23 mouse cellular contexts compared by ENCODE assay signal in the genomic region with DNA sequence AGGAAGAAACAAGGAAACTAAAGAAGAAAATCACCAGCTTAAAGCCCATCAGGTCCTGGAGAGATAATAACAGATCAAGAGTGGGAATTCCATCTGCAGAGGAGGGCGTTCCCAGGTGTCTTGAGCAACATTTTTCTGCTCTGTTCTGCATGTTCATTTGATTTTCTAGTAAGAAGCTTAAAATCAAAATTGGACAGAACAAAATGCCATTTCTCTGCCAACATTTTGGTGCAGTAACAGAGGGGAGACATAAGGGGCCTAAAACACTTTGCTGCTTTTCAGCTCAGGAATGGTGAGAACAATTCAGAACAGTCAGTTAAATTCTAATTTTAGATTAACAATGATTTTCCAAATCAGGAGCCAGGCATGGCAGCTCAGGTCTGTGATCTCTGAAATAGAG.
DNase-seq lines count a peak whose midpoint lies in the region; ATAC-seq and TF ChIP-seq lines count a peak whose summit lies in the region.
"Had no signal": no experiment of that assay in that cellular context is flagged by ENCODE, and none has a peak within 500 bp of the region (broad histone marks: within the 10 kb centered on the region; RNA-seq: fewer than 3 reads in every experiment).

No protein-coding gene starts in this region.

- H3K27ac ChIP-seq in forebrain, postnatal 0 days (ENCODE audit: low read depth, low read length): no peak overlapping the region
- no peak overlapping the region for H3K27ac ChIP-seq in forebrain, embryonic 14.5 days (ENCODE audit: low read depth, low read length)
- H3K27ac ChIP-seq: embryonic facial prominence, embryonic 15.5 days; forebrain, embryonic 10.5 days; forebrain, embryonic 15.5 days had no signal

- H3K4me3 ChIP-seq in forebrain, postnatal 0 days (ENCODE audit: low read depth, low read length): no peak overlapping the region
- no peak overlapping the region for H3K4me3 ChIP-seq in forebrain, embryonic 14.5 days (ENCODE audit: low read depth, low read length)
- H3K4me3 ChIP-seq: embryonic facial prominence, embryonic 15.5 days; erythroblast, embryonic 14.5 days; forebrain, embryonic 10.5 days; forebrain, embryonic 15.5 days; heart, embryonic 12.5 days had no signal

- H3K36me3 ChIP-seq in forebrain, postnatal 0 days (ENCODE audit: insufficient read depth): no peaks in the 10 kb centered on the region
- H3K36me3 ChIP-seq in forebrain, embryonic 14.5 days (ENCODE audit: control insufficient read depth, insufficient read depth, low read length): no peaks in the 10 kb centered on the region
- H3K36me3 ChIP-seq: embryonic facial prominence, embryonic 15.5 days; forebrain, embryonic 10.5 days; forebrain, embryonic 15.5 days; G1E; heart, embryonic 12.5 days had no signal

- no peak overlapping the region for H3K4me2 ChIP-seq in forebrain, postnatal 0 days (ENCODE audit: low read depth)
- no peak overlapping the region for H3K4me2 ChIP-seq in forebrain, embryonic 14.5 days (ENCODE audit: low read length)
- H3K4me2 ChIP-seq: embryonic facial prominence, embryonic 15.5 days; forebrain, embryonic 15.5 days; heart, embryonic 12.5 days had no signal

- no peaks in the 10 kb centered on the region for H3K4me1 ChIP-seq in forebrain, postnatal 0 days (ENCODE audit: insufficient read depth)
- no peaks in the 10 kb centered on the region for H3K4me1 ChIP-seq in forebrain, embryonic 14.5 days (ENCODE audit: control insufficient read depth, insufficient read depth, low read length)
- H3K4me1 ChIP-seq: embryonic facial prominence, embryonic 15.5 days; forebrain, embryonic 10.5 days; forebrain, embryonic 15.5 days; heart, embryonic 12.5 days had no signal

- WGBS in forebrain, postnatal 0 days: 75% methylated on average over 1 of the region's 1 CpGs
- 77% methylated on average over 1 of the region's 1 CpGs for WGBS in forebrain, embryonic 14.5 days

- no peak overlapping the region for H3K9ac ChIP-seq in forebrain, postnatal 0 days
- H3K9ac ChIP-seq in forebrain, embryonic 14.5 days (ENCODE audit: low read length): no peak overlapping the region
- H3K9ac ChIP-seq: embryonic facial prominence, embryonic 15.5 days; forebrain, embryonic 15.5 days; heart, embryonic 12.5 days had no signal

- ATAC-seq in forebrain, postnatal 0 days: no peak
- ATAC-seq in forebrain, embryonic 14.5 days: no peak
- ATAC-seq in frontal cortex, adult (ENCODE audit: low TSS enrichment): no peak
- ATAC-seq: CD4-positive, CD25-positive, alpha-beta regulatory T cell, adult 4 months; forebrain, embryonic 15.5 days; hindbrain, embryonic 16.5 days; inflammation-experienced regulatory T-cells, adult 6 months had no signal

- no peaks in the 10 kb centered on the region for H3K9me3 ChIP-seq in forebrain, postnatal 0 days (ENCODE audit: low read length)
- no peaks in the 10 kb centered on the region for H3K9me3 ChIP-seq in forebrain, embryonic 14.5 days (replicated peaks; ENCODE audit: control insufficient read depth, low read length)
- H3K9me3 ChIP-seq: embryonic facial prominence, embryonic 15.5 days; forebrain, embryonic 10.5 days; forebrain, embryonic 15.5 days; G1E; heart, embryonic 12.5 days had no signal

- no peak for TF ChIP-seq CTCF in forebrain, postnatal 0 days (IDR thresholded peaks at IDR 0.05; ENCODE audit: low read depth)

- peak; percentile 50 for DNase-seq in forebrain, postnatal 0 days
- no peak for DNase-seq in forebrain, embryonic 14.5 days (ENCODE audit: low spot score)
- DNase-seq in layer of hippocampus, adult 8-10 months (ENCODE audit: low spot score in 2 of 2): peak; percentile 24 to 29
- DNase-seq in layer of hippocampus, postnatal 14 days (ENCODE audit: low spot score in 2 of 2): peak; percentile 16 to 81
- no peak for DNase-seq in urinary bladder, postnatal 36 days (ENCODE audit: low spot score in 2 of 2)
- no peak for DNase-seq in embryo, embryonic 10.5 days (ENCODE audit: low spot score)
- DNase-seq: adrenal gland, adult 8-10 months; adrenal gland, postnatal 36 days; B cell, adult 2 months; cerebellum, adult 11 months; cerebellum, adult 8-10 months; cerebellum, postnatal 14 days; gastrocnemius, postnatal 14 days had no signal

- no peaks in the 10 kb centered on the region for H3K27me3 ChIP-seq in forebrain, postnatal 0 days (ENCODE audit: insufficient read depth, low read length)
- no peaks in the 10 kb centered on the region for H3K27me3 ChIP-seq in forebrain, embryonic 14.5 days (replicated peaks; ENCODE audit: control insufficient read depth, insufficient read depth, low read length)
- H3K27me3 ChIP-seq: embryonic facial prominence, embryonic 15.5 days; forebrain, embryonic 15.5 days; heart, embryonic 12.5 days had no signal

Comparison
In these comparisons a context has a peak if more than half of its experiments do, and no peak if none do; other contexts are left out.
1. DNase-seq: peak in forebrain, postnatal 0 days (single experiment), layer of hippocampus, adult 8-10 months (2 of 2) and layer of hippocampus, postnatal 14 days (2 of 2); none in forebrain, embryonic 14.5 days (single experiment), urinary bladder, postnatal 36 days (0 of 2) and embryo, embryonic 10.5 days (single experiment).